Comparison of ENCODE assay signal across 9 mouse cellular contexts in genomic region chr3:51270069-51270817, GRCm38 (mm10). TPM values are rescaled to one million over a fixed set of nuclear protein-coding genes. Genes with fewer than 3 reads are reported as not detected.
DNase-seq lines count a peak whose midpoint lies in the region; ATAC-seq lines count a peak whose summit lies in the region.
"Had no signal": no experiment of that assay in that cellular context is flagged by ENCODE, and none has a peak within 500 bp of the region (broad histone marks: within the 10 kb centered on the region; RNA-seq: fewer than 3 reads in every experiment).

No protein-coding gene starts in this region.

- H3K4me1 ChIP-seq in heart, embryonic 15.5 days (replicated peaks): peaks cover 18% of the 10 kb centered on the region
- peaks cover 5% of the 10 kb centered on the region; the same call in 1 of the 2 replicates for H3K4me1 ChIP-seq in midbrain, embryonic 14.5 days (ENCODE audit: control insufficient read depth, insufficient read depth, low read length)

- peak; percentile 67 for DNase-seq in 416B (ENCODE audit: low read depth)
- DNase-seq in B cell, adult 2 months: peak; percentile 14 to 26
- DNase-seq in lung, postnatal 4 days: peak; percentile 29 to 43
- DNase-seq in thymus, postnatal 14 days: no peak
- DNase-seq in midbrain, embryonic 14.5 days: no peak
- DNase-seq in cerebellum, postnatal 25 days: no peak

- no peaks in the 10 kb centered on the region for H3K27me3 ChIP-seq in heart, embryonic 15.5 days
- no peaks in the 10 kb centered on the region for H3K27me3 ChIP-seq in midbrain, embryonic 14.5 days (ENCODE audit: control insufficient read depth, insufficient read depth, low read length)
- H3K27me3 ChIP-seq: hindbrain, embryonic 12.5 days; midbrain, embryonic 13.5 days had no signal

- peak overlapping the region; percentile 29 for H3K4me2 ChIP-seq in heart, embryonic 15.5 days
- H3K4me2 ChIP-seq in midbrain, embryonic 14.5 days (ENCODE audit: low read length): no peak overlapping the region
- H3K4me2 ChIP-seq: hindbrain, embryonic 12.5 days; midbrain, embryonic 13.5 days had no signal

- peaks cover 8% of the 10 kb centered on the region for H3K36me3 ChIP-seq in heart, embryonic 15.5 days
- peaks cover 4% of the 10 kb centered on the region for H3K36me3 ChIP-seq in midbrain, embryonic 14.5 days (ENCODE audit: control insufficient read depth, insufficient read depth, low read length)

- H3K9me3 ChIP-seq in heart, embryonic 15.5 days (replicated peaks): no peaks in the 10 kb centered on the region
- H3K9me3 ChIP-seq in midbrain, embryonic 14.5 days (ENCODE audit: control insufficient read depth, low read length): no peaks in the 10 kb centered on the region
- H3K9me3 ChIP-seq: hindbrain, embryonic 12.5 days; midbrain, embryonic 13.5 days had no signal

- peak overlapping the region; percentile 95 for H3K27ac ChIP-seq in heart, embryonic 15.5 days
- H3K27ac ChIP-seq in midbrain, embryonic 14.5 days (replicated peaks; ENCODE audit: low read depth, low read length): no peak overlapping the region
- H3K27ac ChIP-seq: hindbrain, embryonic 12.5 days; midbrain, embryonic 13.5 days had no signal

- ATAC-seq in heart, embryonic 15.5 days (replicated peaks; ENCODE audit: insufficient number of reproducible peaks, insufficient read depth, low FRiP score, low read depth): peak; percentile 56; the same call in 1 of the 2 replicates
- ATAC-seq in midbrain, embryonic 14.5 days (ENCODE audit: low FRiP score, low TSS enrichment): no peak
- ATAC-seq: midbrain, embryonic 13.5 days had no signal

- no peak overlapping the region for H3K9ac ChIP-seq in heart, embryonic 15.5 days
- no peak overlapping the region for H3K9ac ChIP-seq in midbrain, embryonic 14.5 days (replicated peaks; ENCODE audit: low read length)
- H3K9ac ChIP-seq: hindbrain, embryonic 12.5 days; midbrain, embryonic 13.5 days had no signal

- no peak overlapping the region; the same call in 1 of the 2 replicates for H3K4me3 ChIP-seq in heart, embryonic 15.5 days
- H3K4me3 ChIP-seq in midbrain, embryonic 14.5 days (replicated peaks; ENCODE audit: low read depth, low read length): no peak overlapping the region
- H3K4me3 ChIP-seq: hindbrain, embryonic 12.5 days; midbrain, embryonic 13.5 days had no signal

- 37% methylated on average over 12 of the region's 12 CpGs for WGBS in heart, embryonic 15.5 days
- 89% methylated on average over 12 of the region's 12 CpGs for WGBS in midbrain, embryonic 14.5 days

RNA-seq across cellular contexts. Expression of gene Noct, which starts 46.0 kb away (rescaled TPM):
- 9.7 and 10.3 TPM in 2 replicates for polyA plus RNA-seq in heart, embryonic 15.5 days (2015; fragmentation: Nextera tagmentation; extraction: Ambion mirVana)
- polyA plus RNA-seq in midbrain, embryonic 14.5 days (2014; fragmentation: Nextera tagmentation; extraction: Ambion mirVana): 27.9 and 31.7 TPM in 2 replicates

Comparison
In these comparisons a context has a peak if more than half of its experiments do, and no peak if none do; other contexts are left out.
1. DNase-seq: peak in 416B (single experiment), B cell, adult 2 months (2 of 2) and lung, postnatal 4 days (2 of 2); none in thymus, postnatal 14 days (single experiment), midbrain, embryonic 14.5 days (single experiment) and cerebellum, postnatal 25 days (0 of 2).